Mouse (Mus musculus): ENCODE measurements around the gene Asap2.

- TF ChIP-seq TAL1 (IDR thresholded peaks at IDR 0.05; ENCODE audit: low read length) = no peak
- TF ChIP-seq GATA1 (IDR thresholded peaks at IDR 0.05; ENCODE audit: low read length) = no peak
Measured at GRCm38 (mm10) chr12:21132537-21132936, 142.3 kb downstream of the Asap2 start.

All from erythroblast, embryonic 14.5 days (primary cell).